Mouse (Mus musculus): ENCODE data around the gene Olfr517. TPM values are rescaled to one million over a fixed set of nuclear protein-coding genes. Genes with fewer than 3 reads are reported as not detected.

Olfr517 gene
- polyA plus RNA-seq (2017; shearing (Covaris generic)), result not detected

DNA sequence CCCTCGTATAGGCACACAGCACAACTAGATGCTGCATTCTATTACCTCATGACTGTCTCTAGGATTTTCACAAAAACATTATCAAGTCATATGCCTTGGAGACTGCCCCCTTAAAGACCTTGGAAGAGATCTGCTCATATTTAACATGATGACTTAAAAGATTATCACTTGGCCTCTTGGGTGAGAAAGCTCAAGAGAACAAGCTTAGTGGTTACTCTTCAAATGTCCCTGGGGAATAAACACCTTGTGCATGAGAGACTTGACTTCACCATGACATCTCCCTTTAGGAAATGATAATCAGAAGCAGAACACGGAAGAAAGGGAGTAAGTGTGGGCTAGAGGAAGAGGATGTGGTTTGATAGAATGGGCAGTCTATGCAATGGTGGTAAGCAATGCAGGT is at the start of gene Olfr517:
TSS of gene Olfr517 (minus strand) at position 101 of the 400 bp plus-strand sequence.

DNA sequence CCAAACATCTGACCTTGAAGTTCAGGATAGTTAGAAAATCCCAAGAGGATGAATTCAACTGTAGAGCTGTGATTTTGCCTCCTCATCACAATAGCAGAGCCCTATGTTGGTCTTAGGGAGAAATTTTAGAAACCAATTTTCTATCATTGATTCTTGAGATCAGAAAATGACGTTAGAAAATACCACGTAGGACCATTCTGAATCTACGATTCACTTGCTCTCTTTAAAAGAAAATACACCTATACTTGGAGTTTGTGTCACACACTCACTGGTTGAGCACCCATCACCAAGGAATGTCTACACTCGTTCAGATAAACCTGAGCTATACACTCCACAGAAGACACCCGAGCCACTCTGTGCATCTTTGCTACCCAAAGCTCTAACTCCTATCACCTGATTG is 22.1 kb upstream of the Olfr517 start, which contains the start of gene Olfr519:
TSS of gene Olfr519 (minus strand) at position 101 of the 400 bp plus-strand sequence.

DNA sequence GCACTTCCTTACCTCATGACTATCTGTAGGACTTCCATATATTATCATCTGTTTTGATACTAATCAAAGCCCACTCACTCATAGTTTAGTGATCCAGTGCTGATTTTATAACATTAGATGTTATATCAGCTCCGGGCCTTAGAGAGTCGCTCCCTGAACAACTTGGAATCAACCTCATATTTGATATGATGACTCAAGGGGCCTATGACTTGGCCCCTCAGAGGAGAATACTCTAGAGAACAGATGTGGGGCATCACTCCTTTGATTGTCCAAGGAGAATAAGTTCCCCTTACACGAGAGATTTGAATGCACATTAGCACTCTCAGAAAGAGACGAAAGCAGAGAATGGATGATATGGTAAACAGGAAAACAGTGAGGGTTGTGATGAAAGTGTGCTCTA is 12.7 kb upstream of the Olfr517 start, which contains the start of gene Olfr518:
TSS of gene Olfr518 (minus strand) at position 101 of the 400 bp plus-strand sequence.

DNA sequence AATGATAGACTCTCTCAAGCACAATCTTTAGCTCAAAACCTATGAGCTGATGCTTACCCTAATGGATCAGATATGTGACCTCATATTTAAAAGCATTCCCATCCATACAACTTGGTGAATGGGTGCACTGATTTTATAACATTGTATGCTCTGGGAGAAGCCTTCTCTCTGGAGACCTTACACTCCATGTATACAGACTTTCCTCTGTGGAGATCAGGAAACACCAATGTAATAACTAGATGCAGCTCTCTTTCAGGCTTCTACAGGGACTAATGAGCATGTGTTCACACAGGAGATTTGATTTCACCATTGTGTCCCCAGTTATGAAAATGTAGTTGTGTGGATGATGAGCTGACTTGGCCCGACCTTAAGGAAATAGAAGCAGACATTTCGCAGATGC is 21.8 kb downstream of the Olfr517 start, which contains the start of gene Olfr516:
TSS of gene Olfr516 (minus strand) at position 101 of the 400 bp plus-strand sequence.

GRCm38 (mm10) chr7:108825897-108826296 is 46.3 kb downstream of the Olfr517 start, which contains the start of gene Olfr514:
Olfr514 (minus strand) TSS chr7:108825997.

Other genes with a start within 250 kb of the Olfr517 start
- not detected for gene Olfr508, start 242.4 kb downstream of the Olfr517 start, polyA plus RNA-seq (2017; shearing (Covaris generic))
- gene Olfr509, start 220.5 kb downstream of the Olfr517 start, polyA plus RNA-seq (2017; shearing (Covaris generic)), result not detected
- gene Olfr510, start 206.0 kb downstream of the Olfr517 start, polyA plus RNA-seq (2017; shearing (Covaris generic)), result not detected
- gene Olfr512, start 159.1 kb downstream of the Olfr517 start, polyA plus RNA-seq (2017; shearing (Covaris generic)), result not detected
- not detected for gene Olfr513, start 121.4 kb downstream of the Olfr517 start, polyA plus RNA-seq (2017; shearing (Covaris generic))
- not detected for gene Olfr514, start 46.4 kb downstream of the Olfr517 start, polyA plus RNA-seq (2017; shearing (Covaris generic))
- gene Olfr516, start 21.9 kb downstream of the Olfr517 start, polyA plus RNA-seq (2017; shearing (Covaris generic)), result not detected
- gene Olfr518, start 12.6 kb upstream of the Olfr517 start, polyA plus RNA-seq (2017; shearing (Covaris generic)), result not detected
- gene Olfr519, start 22.0 kb upstream of the Olfr517 start, polyA plus RNA-seq (2017; shearing (Covaris generic)), result not detected
- 0.19 TPM for gene Nlrp10, start 57.8 kb upstream of the Olfr517 start, polyA plus RNA-seq (2017; shearing (Covaris generic))
- gene Eif3f, start 62.0 kb upstream of the Olfr517 start, polyA plus RNA-seq (2017; shearing (Covaris generic)), result 138 TPM
- 0.36 TPM for gene Tub, start 78.0 kb upstream of the Olfr517 start, polyA plus RNA-seq (2017; shearing (Covaris generic))
- 0.24 TPM for gene Ric3, start 211.0 kb upstream of the Olfr517 start, polyA plus RNA-seq (2017; shearing (Covaris generic))